ENCODE assay signal across 8 mouse cellular contexts in genomic region chr4:119292771-119293573, GRCm38 (mm10). TPM values are rescaled to one million over a fixed set of nuclear protein-coding genes. Genes with fewer than 3 reads are reported as not detected.
DNase-seq lines count a peak whose midpoint lies in the region; ATAC-seq lines count a peak whose summit lies in the region.

No protein-coding gene starts in this region.

- peak; percentile 29; the same call in 1 of the 2 replicates for ATAC-seq in frontal cortex, adult (ENCODE audit: low TSS enrichment)
- peak; percentile 20 to 41; a peak in 1 of 4 replicates for ATAC-seq in hematopoietic stem cell, adult 5-6 weeks (replicated peaks in 1 of 2; ENCODE audit: insufficient read depth in 1 of 2, low FRiP score in 2 of 2, low TSS enrichment in 1 of 2, low read depth in 1 of 2, poor library complexity in 2 of 2, severe bottlenecking in 2 of 2)

- peak; percentile 86 for DNase-seq in MEL-GATA-1-ER (ENCODE audit: extremely low read depth, low read depth)
- DNase-seq in cerebellum, adult 9-10 months: peak; percentile 44
- peak; percentile 61 for DNase-seq in layer of hippocampus, adult 9-11 months
- DNase-seq in lung, postnatal 10 days: peak; percentile 70
- DNase-seq in ovary, postnatal 14 days (ENCODE audit: low spot score): peak; percentile 32
- peak; percentile 45 for DNase-seq in thymus, postnatal 25 days

RNA-seq across cellular contexts. Expression of gene Ybx1, which starts 1.4 kb away (rescaled TPM):
- total RNA-seq in hematopoietic stem cell, adult 5-6 weeks (2017): 798 and 983 TPM in 2 replicates

RNA-seq across cellular contexts. Expression of gene Ppih, which starts 27.4 kb away (rescaled TPM):
- 75.5 and 80.9 TPM in 2 replicates for total RNA-seq in hematopoietic stem cell, adult 5-6 weeks (2017)

RNA-seq across cellular contexts. Expression of gene Cldn19, which starts 37.8 kb away (rescaled TPM):
- total RNA-seq in hematopoietic stem cell, adult 5-6 weeks (2017): not detected in 2 replicates

Comparison
In these comparisons a context has a peak if more than half of its experiments do, and no peak if none do; other contexts are left out.
1. Peak in every context shown above with its lines: DNase-seq and ATAC-seq.
2. DNase-seq: peak in every context shown above with its lines; median percentile 86 in MEL-GATA-1-ER; 70 in lung, postnatal 10 days; 61 in layer of hippocampus, adult 9-11 months; 45 in thymus, postnatal 25 days; 44 in cerebellum, adult 9-10 months; 32 in ovary, postnatal 14 days.